Mouse (Mus musculus) lung, adult 2 months (tissue): ENCODE measurements around the gene Pcdh7. TPM values are rescaled to one million over a fixed set of nuclear protein-coding genes. Genes with fewer than 3 reads are reported as not detected.
"Not testable (repeated sequence)": the region's sequence is repeated elsewhere in the genome, so short reads cannot be mapped to it uniquely, and the experiment has no call there.

Source experiments
- DNase-seq: peaks from one replicate; pipeline ENCODE4 v3.0.0; 2022
- H3K4me1 ChIP-seq: fragments of 200-500 bp; 2 replicates; pipeline ENCODE4 v1.6.1; 2011; ENCODE audit warnings: low read length; ENCODE audit not compliant: control insufficient read depth, insufficient read depth
- H3K4me3 ChIP-seq: fragments of 200-500 bp; replicated peaks from 2 replicates; pipeline ENCODE3; 2011; ENCODE audit warnings: low read depth, mild to moderate bottlenecking, control low read depth, low read length; ENCODE audit errors: extremely low read depth
- CTCF ChIP-seq: fragments of 200-500 bp; IDR thresholded peaks from 2 replicates; pipeline ENCODE4 v1.5.1; 2011; ENCODE audit warnings: mild to moderate bottlenecking, low read length, control low read depth; ENCODE audit not compliant: insufficient read depth
- POLR2A ChIP-seq: fragments of 200-500 bp; IDR thresholded peaks from 2 replicates; pipeline ENCODE4 v1.6.1; 2011; ENCODE audit warnings: low read depth, mild to moderate bottlenecking, control low read depth, low read length, borderline replicate concordance; ENCODE audit errors: extremely low read depth
- WGBS: fragments of 180-500 bp; shearing (Covaris S2); methylation state at CpG from one replicate; pipeline ENCODE4 v1.1.7; 2018; 5-methylcytosine and 5-hydroxymethylcytosine counted together
- polyA plus RNA-seq: library from polyadenylated mRNA; depleted of rRNA; stranded (reverse); fragments of >200 nt; gene quantifications from 2 replicates; pipeline ENCODE4 v1.2.3, GENCODE M21; 2012; rRNA removed

Gene Pcdh7
- polyA plus RNA-seq, result 5.7 and 8.0 TPM in 2 replicates

- Histone ChIP-seq H3K4me1 (peaks cover 12% of the 10 kb centered on the region), H3K4me3 (peak within 1 kb of the TSS; percentile 71)
- WGBS, result under 1% methylated on average over 69 of the region's 70 CpGs
- peak; percentile 15 for DNase-seq
- TF ChIP-seq POLR2A (no peak), CTCF (no peak)
These were observed at the start of gene Pcdh7 for GRCm38 (mm10) chr5:57717906-57718875. Pcdh7 (plus strand) TSS chr5:57717967.

- not testable (repeated sequence) for DNase-seq, H3K4me1 ChIP-seq, H3K4me3 ChIP-seq
- 68% methylated on average over 2 of the region's 2 CpGs for WGBS
These were observed 40.8 kb upstream of the Pcdh7 start for GRCm38 (mm10) chr5:57676970-57677369.

GRCm38 (mm10) chr5:57708396-57708795, 9.4 kb upstream of the Pcdh7 start:
- no peaks in the 10 kb centered on the region for H3K4me1 ChIP-seq
- DNase-seq, result no peak
- TF ChIP-seq POLR2A (no peak), CTCF (no peak)
- 65% methylated on average over 2 of the region's 2 CpGs for WGBS
- H3K4me3 ChIP-seq, result no peak overlapping the region

- TF ChIP-seq CTCF (peak; percentile 19; the same call in 1 of the 2 replicates), POLR2A (no peak)
- Histone ChIP-seq H3K4me3 (no peak overlapping the region), H3K4me1 (peaks cover 6% of the 10 kb centered on the region; the same call in 1 of the 2 replicates)
- no peak for DNase-seq
- 2% methylated on average over 10 of the region's 10 CpGs for whole genome bisulfite sequencing
These were observed 3.8 kb upstream of the Pcdh7 start for GRCm38 (mm10) chr5:57713980-57714379.

GRCm38 (mm10) chr5:57714621-57715523, 2.9 kb upstream of the Pcdh7 start:
- peaks cover 12% of the 10 kb centered on the region for H3K4me1 ChIP-seq
- H3K4me3 ChIP-seq, result peak overlapping the region; percentile 62
- DNase-seq, result peak; percentile 5
- WGBS, result under 1% methylated on average over 42 of the region's 45 CpGs
- no peak for TF ChIP-seq POLR2A
- no peak for TF ChIP-seq CTCF

- TF ChIP-seq CTCF, result no peak
- TF ChIP-seq POLR2A, result no peak
- Histone ChIP-seq H3K4me3 (peak overlapping the region; percentile 62), H3K4me1 (peaks cover 12% of the 10 kb centered on the region)
- under 1% methylated on average over 53 of the region's 53 CpGs for WGBS
- peak; percentile 18 for DNase-seq
These were observed 2.0 kb upstream of the Pcdh7 start for GRCm38 (mm10) chr5:57715524-57716400.

- Histone ChIP-seq H3K4me1 (peaks cover 12% of the 10 kb centered on the region), H3K4me3 (peak overlapping the region; percentile 36)
- peak; percentile 7 for DNase-seq
- under 1% methylated on average over 29 of the region's 29 CpGs for WGBS
- TF ChIP-seq POLR2A (no peak), CTCF (no peak)
These were observed 1.1 kb upstream of the Pcdh7 start for GRCm38 (mm10) chr5:57716421-57717237.

- DNase-seq, result peak; percentile 27
These were observed 395 bp upstream of the Pcdh7 start for GRCm38 (mm10) chr5:57717238-57717905.

More at GRCm38 (mm10) chr5:57717238-57717905, 395 bp upstream of the Pcdh7 start:
- peak overlapping the region; percentile 71 for H3K4me3 ChIP-seq
- H3K4me1 ChIP-seq, result peaks cover 12% of the 10 kb centered on the region
- WGBS, result under 1% methylated on average over 53 of the region's 53 CpGs
- no peak for TF ChIP-seq CTCF
